Mouse (Mus musculus) myocyte (in vitro differentiated cells): ENCODE results near the gene Syt10. TPM values are rescaled to one million over a fixed set of nuclear protein-coding genes. Genes with fewer than 3 reads are reported as not detected.
"Not testable (repeated sequence)": the region's sequence is repeated elsewhere in the genome, so short reads cannot be mapped to it uniquely, and the experiment has no call there.

Experiments used
- H3K27me3 ChIP-seq: one replicate; pipeline ENCODE4 v1.6.1; 2011; ENCODE audit not compliant: control insufficient read depth, insufficient read depth, insufficient read length
- H3K36me3 ChIP-seq: one replicate; pipeline ENCODE4 v1.6.1; 2011; ENCODE audit not compliant: control insufficient read depth, insufficient read depth
- H3K4me2 ChIP-seq: one replicate; pipeline ENCODE4 v1.6.1; 2011; ENCODE audit warnings: low read depth, control low read depth
- H3K4me3 ChIP-seq: one replicate; pipeline ENCODE4 v1.5.1; 2011; ENCODE audit warnings: mild to moderate bottlenecking, control low read depth, moderate library complexity
- H3K79me2 ChIP-seq: one replicate; pipeline ENCODE4 v1.6.1; 2011; ENCODE audit not compliant: control insufficient read depth, insufficient read depth
- H3ac ChIP-seq: one replicate; pipeline ENCODE4 v1.6.1; 2011; ENCODE audit not compliant: control insufficient read depth, insufficient read length
- CEBPB ChIP-seq: IDR thresholded peaks from 2 replicates; pipeline ENCODE4 v1.6.1; 2011; ENCODE audit warnings: mild to moderate bottlenecking, moderate library complexity; ENCODE audit not compliant: poor library complexity, insufficient read depth, severe bottlenecking
- E2F4 ChIP-seq: IDR thresholded peaks from one replicate; pipeline ENCODE4 v1.6.1; 2011; ENCODE audit warnings: mild to moderate bottlenecking, control low read depth, moderate library complexity; ENCODE audit not compliant: insufficient read depth
- MAX ChIP-seq: IDR thresholded peaks from one replicate; pipeline ENCODE4 v1.6.1; 2011; ENCODE audit warnings: low read depth, mild to moderate bottlenecking, control low read depth
- MYOD1 ChIP-seq, 3 experiments: IDR thresholded peaks; one replicate each; pipeline ENCODE4 v1.6.1; 2011; ENCODE audit warnings: control low read depth in 2 of 3, low read depth in 2 of 3, mild to moderate bottlenecking in 2 of 3, moderate library complexity in 1 of 3; ENCODE audit not compliant: insufficient read length in 2 of 3, control insufficient read depth in 1 of 3
- MYOG ChIP-seq, 3 experiments: IDR thresholded peaks; one replicate each; pipeline ENCODE4 v1.6.1; 2011; ENCODE audit warnings: control low read depth in 2 of 3, low read depth in 2 of 3, mild to moderate bottlenecking in 2 of 3; ENCODE audit not compliant: insufficient read length in 2 of 3, control insufficient read depth in 1 of 3, insufficient read depth in 1 of 3
- POLR2A ChIP-seq: IDR thresholded peaks from one replicate; pipeline ENCODE4 v1.6.1; 2011; ENCODE audit warnings: low read depth, mild to moderate bottlenecking, control low read depth, moderate library complexity; ENCODE audit not compliant: insufficient read length
- POLR2AphosphoS2 ChIP-seq: IDR thresholded peaks from one replicate; pipeline ENCODE4 v1.6.1; 2011; ENCODE audit warnings: low read depth, control low read depth; ENCODE audit not compliant: insufficient read length
- REST ChIP-seq: IDR thresholded peaks from one replicate; pipeline ENCODE4 v1.6.1; 2011; ENCODE audit warnings: mild to moderate bottlenecking, control low read depth, moderate library complexity; ENCODE audit not compliant: insufficient read depth, insufficient read length
- SRF ChIP-seq: IDR thresholded peaks from one replicate; pipeline ENCODE4 v1.6.1; 2011; ENCODE audit warnings: low read depth; ENCODE audit not compliant: control insufficient read depth, insufficient read length
- TCF12 ChIP-seq: IDR thresholded peaks from one replicate; pipeline ENCODE4 v1.6.1; 2011; ENCODE audit warnings: mild to moderate bottlenecking, control low read depth; ENCODE audit not compliant: poor library complexity, insufficient read depth, severe bottlenecking
- TCF3 ChIP-seq: IDR thresholded peaks from one replicate; pipeline ENCODE4 v1.6.1; 2011; ENCODE audit warnings: low read depth, control low read depth; ENCODE audit not compliant: insufficient read length
- USF1 ChIP-seq: IDR thresholded peaks from one replicate; pipeline ENCODE4 v1.6.1; 2011; ENCODE audit warnings: low read depth, mild to moderate bottlenecking, control low read depth, moderate library complexity
- polyA plus RNA-seq: library from polyadenylated mRNA; unstranded; fragments of >200 nt; fragmentation: generic; extraction: Trizol; gene quantifications from one replicate; pipeline ENCODE4 v1.2.1, GENCODE M21; 2012; ENCODE audit warnings: missing spikeins

Syt10 gene
- polyA plus RNA-seq, 1 experiment = not detected

GRCm38 (mm10) chr15:89779928-89780327, 61.7 kb downstream of the Syt10 start:
- Histone ChIP-seq H3ac (no peak overlapping the region), H3K79me2 (no peaks in the 10 kb centered on the region), H3K4me3 (no peak overlapping the region), H3K4me2 (no peak overlapping the region), H3K36me3 (no peaks in the 10 kb centered on the region), H3K27me3 (no peaks in the 10 kb centered on the region)
- no peak for TF ChIP-seq CEBPB
- TF ChIP-seq TCF3 = no peak
- no peak for TF ChIP-seq USF1
- TF ChIP-seq SRF = no peak
- TF ChIP-seq MYOD1 (IDR thresholded peaks at IDR 0.05; ENCODE audit: control insufficient read depth in 1 of 3, insufficient read length in 2 of 3, low read depth in 2 of 3) = no peak
- no peak for TF ChIP-seq POLR2A
- no peak for TF ChIP-seq MAX
- no peak for TF ChIP-seq REST
- TF ChIP-seq E2F4 = no peak
- no peak for TF ChIP-seq POLR2AphosphoS2
- no peak for TF ChIP-seq TCF12
- TF ChIP-seq MYOG (IDR thresholded peaks at IDR 0.05; ENCODE audit: control insufficient read depth in 1 of 3, insufficient read depth in 1 of 3, insufficient read length in 2 of 3, low read depth in 2 of 3) = no peak

- H3K4me3 ChIP-seq, H3K79me2 ChIP-seq, H3ac ChIP-seq, H3K36me3 ChIP-seq, H3K4me2 ChIP-seq, H3K27me3 ChIP-seq: not testable (repeated sequence)
Measured at GRCm38 (mm10) chr15:89766016-89766415, 75.6 kb downstream of the Syt10 start.

GRCm38 (mm10) chr15:89733611-89734010, 108.0 kb downstream of the Syt10 start:
- TF ChIP-seq MYOG (IDR thresholded peaks at IDR 0.05; ENCODE audit: control insufficient read depth in 1 of 3, insufficient read depth in 1 of 3, insufficient read length in 2 of 3, low read depth in 2 of 3) (no peak), MAX (no peak), SRF (no peak), CEBPB (no peak), REST (no peak), E2F4 (no peak), POLR2A (no peak), TCF3 (no peak), TCF12 (no peak), USF1 (no peak), POLR2AphosphoS2 (no peak), MYOD1 (IDR thresholded peaks at IDR 0.05; ENCODE audit: control insufficient read depth in 1 of 3, insufficient read length in 2 of 3, low read depth in 2 of 3) (no peak)
- H3K27me3 ChIP-seq = no peaks in the 10 kb centered on the region
- no peaks in the 10 kb centered on the region for H3K36me3 ChIP-seq
- H3K79me2 ChIP-seq = no peaks in the 10 kb centered on the region
- H3ac ChIP-seq = no peak overlapping the region
- no peak overlapping the region for H3K4me2 ChIP-seq
- H3K4me3 ChIP-seq = no peak overlapping the region

Other genes with a start within 250 kb of the Syt10 start
- 13.9 TPM for gene Rabl2, start 249.9 kb downstream of the Syt10 start, polyA plus RNA-seq